Mouse (Mus musculus): ENCODE results near the gene Astn2. TPM values are rescaled to one million over a fixed set of nuclear protein-coding genes. Genes with fewer than 3 reads are reported as not detected.

Astn2 gene
- polyA plus RNA-seq, 1 experiment, result not detected

DNA sequence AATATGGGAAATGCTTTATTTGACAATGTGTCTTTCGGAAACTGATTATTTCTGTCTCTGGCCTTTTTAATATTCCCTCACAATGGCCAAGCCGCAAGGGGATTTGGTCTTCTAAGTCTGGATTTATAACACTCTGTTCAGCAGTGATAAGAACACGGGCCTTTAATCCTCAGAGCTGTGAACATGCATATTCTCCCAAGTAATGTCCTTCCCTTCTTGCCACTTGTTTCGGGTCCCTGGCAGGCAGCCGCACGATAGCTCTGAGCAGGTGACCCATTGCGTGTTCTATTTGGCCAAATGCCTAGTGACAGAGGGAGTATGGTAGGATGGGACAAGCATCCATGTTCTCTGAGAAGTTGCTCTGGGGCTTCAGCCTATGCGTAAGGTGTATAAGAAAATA is 214.8 kb downstream of the Astn2 start:
- no peak for TF ChIP-seq CTCF (IDR thresholded peaks at IDR 0.05; ENCODE audit: low read depth, low read length)
- no peak for TF ChIP-seq POLR2A (IDR thresholded peaks at IDR 0.05; ENCODE audit: borderline replicate concordance, low read depth, low read length)
- Histone ChIP-seq H3K27ac (ENCODE audit: insufficient read depth, low read depth, low read length) (no peak overlapping the region), H3K4me3 (ENCODE audit: insufficient read depth, low read length) (no peak overlapping the region), H3K4me1 (ENCODE audit: control insufficient read depth, insufficient read depth, low read length) (no peaks in the 10 kb centered on the region)

DNA sequence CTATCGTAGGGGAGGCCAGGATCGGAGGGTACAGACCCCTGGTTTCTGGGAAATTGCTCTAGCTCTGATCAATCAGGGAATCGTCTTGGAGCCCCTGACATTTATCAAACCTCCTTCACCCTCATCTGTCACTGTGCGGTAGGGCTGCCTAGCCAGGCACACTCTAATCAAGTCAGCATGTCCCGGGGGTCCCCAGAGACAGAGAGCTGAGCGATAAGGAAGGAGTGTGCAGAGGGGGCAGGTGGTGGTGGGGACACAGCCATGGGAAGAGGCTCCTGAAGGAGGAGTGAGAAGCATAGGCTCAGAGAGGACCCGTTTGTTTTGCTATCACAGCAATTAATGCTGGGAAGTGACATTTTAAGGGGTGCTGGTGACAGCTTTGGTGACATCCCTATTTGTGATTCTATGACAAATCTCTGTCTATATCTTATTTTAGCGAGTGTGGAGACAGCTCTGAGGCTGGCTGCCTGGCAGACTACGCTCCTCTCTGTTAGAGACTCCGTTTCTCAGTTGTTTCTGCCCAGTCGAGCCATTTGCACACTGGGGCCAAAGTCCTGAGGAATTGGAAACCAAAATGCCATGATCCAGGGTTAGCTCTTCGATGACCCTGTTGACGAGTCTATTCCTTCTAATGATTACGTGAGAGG is 228.4 kb downstream of the Astn2 start:
- no peak overlapping the region for H3K27ac ChIP-seq (ENCODE audit: insufficient read depth, low read depth, low read length)
- no peaks in the 10 kb centered on the region for H3K4me1 ChIP-seq (ENCODE audit: control insufficient read depth, insufficient read depth, low read length)
- TF ChIP-seq POLR2A (IDR thresholded peaks at IDR 0.05; ENCODE audit: borderline replicate concordance, low read depth, low read length), result no peak
- TF ChIP-seq CTCF (IDR thresholded peaks at IDR 0.05; ENCODE audit: low read depth, low read length), result no peak
- H3K4me3 ChIP-seq (ENCODE audit: insufficient read depth, low read length), result no peak overlapping the region

DNA sequence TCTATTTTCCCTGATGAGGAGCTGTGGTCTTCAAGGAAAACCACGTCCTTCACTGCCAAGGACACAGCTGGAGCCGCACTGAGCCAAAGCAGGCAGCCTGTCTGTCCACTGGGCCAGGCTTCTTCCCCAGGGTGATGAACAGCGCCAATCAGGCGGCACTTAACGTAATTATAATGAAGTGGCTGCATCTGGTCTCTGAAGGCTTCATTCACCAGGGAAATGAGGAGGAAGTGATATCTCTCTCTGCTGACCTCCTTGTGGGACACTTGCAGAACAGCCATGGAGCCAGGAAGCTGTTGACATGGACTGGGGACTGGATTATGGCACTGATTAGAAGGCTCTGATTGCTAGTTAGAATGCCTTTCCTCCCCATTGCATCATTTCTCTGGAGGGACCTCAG is 232.8 kb downstream of the Astn2 start:
- H3K4me3 ChIP-seq (ENCODE audit: insufficient read depth, low read length), result no peak overlapping the region
- no peak for TF ChIP-seq CTCF (IDR thresholded peaks at IDR 0.05; ENCODE audit: low read depth, low read length)
- TF ChIP-seq POLR2A (IDR thresholded peaks at IDR 0.05; ENCODE audit: borderline replicate concordance, low read depth, low read length), result no peak
- H3K27ac ChIP-seq (ENCODE audit: insufficient read depth, low read depth, low read length), result no peak overlapping the region
- H3K4me1 ChIP-seq (ENCODE audit: control insufficient read depth, insufficient read depth, low read length), result no peaks in the 10 kb centered on the region

DNA sequence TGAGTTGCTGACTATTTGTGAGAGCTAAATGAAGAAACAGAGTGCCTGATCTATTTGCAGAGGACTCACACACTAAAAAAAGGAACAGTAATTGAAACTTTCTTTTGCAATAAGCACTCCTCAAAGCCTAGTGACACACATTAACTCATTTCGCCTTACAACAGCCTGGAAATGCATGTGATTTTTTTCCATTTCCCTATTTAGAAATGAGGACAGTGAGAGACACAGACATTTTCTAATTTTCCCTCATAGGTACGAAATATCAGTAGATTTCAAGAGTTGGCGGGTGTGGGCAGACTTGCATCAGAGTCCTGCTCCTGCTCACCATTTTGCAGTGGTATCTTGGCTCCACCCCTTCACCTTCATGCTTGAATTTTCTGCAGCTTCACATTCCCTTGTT is 233.6 kb downstream of the Astn2 start:
- H3K4me1 ChIP-seq (ENCODE audit: control insufficient read depth, insufficient read depth, low read length), result no peaks in the 10 kb centered on the region
- TF ChIP-seq CTCF (IDR thresholded peaks at IDR 0.05; ENCODE audit: low read depth, low read length), result no peak
- no peak for TF ChIP-seq POLR2A (IDR thresholded peaks at IDR 0.05; ENCODE audit: borderline replicate concordance, low read depth, low read length)
- 0 out of 2 replicates have a peak overlapping the region, but pooled peaks have one; percentile 14 for H3K27ac ChIP-seq (ENCODE audit: insufficient read depth, low read depth, low read length)
- H3K4me3 ChIP-seq (ENCODE audit: insufficient read depth, low read length), result no peak overlapping the region

DNA sequence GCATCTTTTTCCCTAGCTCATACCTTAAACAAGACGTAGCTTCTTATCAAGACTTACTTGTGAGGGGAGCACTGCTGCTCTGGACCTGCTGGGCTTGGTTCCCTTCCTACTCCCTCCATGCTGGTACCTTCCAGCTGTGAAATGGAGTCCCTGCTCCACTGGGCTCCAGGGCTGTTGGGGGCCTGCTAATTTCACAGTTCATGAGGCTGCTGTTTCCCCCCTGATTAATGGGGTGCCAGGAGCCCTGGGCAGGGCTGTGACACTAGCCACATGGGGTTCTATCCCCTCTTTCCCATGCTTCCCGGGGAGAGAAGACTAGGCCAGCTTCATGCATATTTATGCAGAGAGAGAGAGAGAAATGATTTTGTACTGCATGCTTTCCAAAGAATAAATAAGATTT is 234.9 kb downstream of the Astn2 start:
- no peak overlapping the region for H3K27ac ChIP-seq (ENCODE audit: insufficient read depth, low read depth, low read length)
- H3K4me1 ChIP-seq (ENCODE audit: control insufficient read depth, insufficient read depth, low read length), result no peaks in the 10 kb centered on the region
- H3K4me3 ChIP-seq (ENCODE audit: insufficient read depth, low read length), result no peak overlapping the region
- TF ChIP-seq CTCF (IDR thresholded peaks at IDR 0.05; ENCODE audit: low read depth, low read length), result no peak

DNA sequence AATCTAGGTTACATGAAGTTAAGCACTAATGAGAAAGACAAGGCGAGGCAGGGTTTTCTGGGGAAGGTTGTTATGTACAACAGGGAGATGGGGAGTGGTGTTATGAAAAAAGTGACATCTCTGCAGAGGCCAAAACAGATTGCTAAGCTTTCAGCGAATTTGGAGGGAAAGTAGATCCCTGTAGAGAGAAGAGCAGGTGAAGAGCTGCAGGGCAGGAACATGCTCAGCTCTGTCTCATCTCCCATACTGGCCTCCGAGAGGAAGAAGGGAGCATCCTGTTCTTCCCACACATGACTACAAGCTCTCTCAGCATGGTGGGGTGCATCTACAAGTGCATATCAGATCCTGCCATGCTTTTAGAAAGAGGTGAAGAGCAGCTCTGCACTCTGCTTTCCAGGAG is 245.7 kb downstream of the Astn2 start:
- Histone ChIP-seq H3K27ac (ENCODE audit: insufficient read depth, low read depth, low read length) (no peak overlapping the region), H3K4me3 (ENCODE audit: insufficient read depth, low read length) (no peak overlapping the region), H3K4me1 (ENCODE audit: control insufficient read depth, insufficient read depth, low read length) (no peaks in the 10 kb centered on the region)
- no peak for TF ChIP-seq CTCF (IDR thresholded peaks at IDR 0.05; ENCODE audit: low read depth, low read length)
- TF ChIP-seq POLR2A (IDR thresholded peaks at IDR 0.05; ENCODE audit: borderline replicate concordance, low read depth, low read length), result no peak

DNA sequence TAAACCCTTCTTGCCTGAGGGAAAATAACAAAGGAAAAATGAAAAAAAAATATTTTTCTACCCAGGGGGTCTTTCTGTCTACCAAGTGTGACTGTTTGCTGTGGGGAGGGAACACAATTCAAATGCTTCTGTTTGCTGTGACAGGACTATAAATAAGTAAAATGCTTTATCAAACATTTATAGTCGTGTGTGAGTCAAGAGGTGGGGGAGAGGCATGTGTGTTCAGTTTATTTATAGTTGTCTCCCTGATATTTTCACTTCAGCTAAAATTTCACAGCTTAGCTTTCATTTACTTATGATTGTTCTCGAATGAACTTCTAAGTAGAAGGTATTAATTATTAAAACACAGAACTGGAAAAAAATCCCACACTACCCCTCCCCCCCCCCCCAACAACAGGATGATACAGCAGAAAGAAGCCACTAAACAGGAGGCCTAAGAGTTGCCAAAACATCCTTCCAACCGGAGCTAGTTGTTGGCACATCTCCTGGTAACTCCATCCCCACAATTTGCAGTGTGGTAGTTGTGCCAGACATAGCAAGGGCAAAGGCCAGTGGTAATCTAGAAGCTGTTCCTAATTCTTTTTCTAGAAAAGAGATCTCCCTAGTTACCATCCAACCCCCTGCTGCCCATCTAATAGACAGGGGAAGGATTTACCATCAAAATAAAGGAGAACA is 246.8 kb downstream of the Astn2 start:
- no peak overlapping the region for H3K4me3 ChIP-seq (ENCODE audit: insufficient read depth, low read length)
- TF ChIP-seq CTCF (IDR thresholded peaks at IDR 0.05; ENCODE audit: low read depth, low read length) (no peak), POLR2A (IDR thresholded peaks at IDR 0.05; ENCODE audit: borderline replicate concordance, low read depth, low read length) (no peak)
- no peaks in the 10 kb centered on the region for H3K4me1 ChIP-seq (ENCODE audit: control insufficient read depth, insufficient read depth, low read length)
- no peak overlapping the region for H3K27ac ChIP-seq (ENCODE audit: insufficient read depth, low read depth, low read length)

DNA sequence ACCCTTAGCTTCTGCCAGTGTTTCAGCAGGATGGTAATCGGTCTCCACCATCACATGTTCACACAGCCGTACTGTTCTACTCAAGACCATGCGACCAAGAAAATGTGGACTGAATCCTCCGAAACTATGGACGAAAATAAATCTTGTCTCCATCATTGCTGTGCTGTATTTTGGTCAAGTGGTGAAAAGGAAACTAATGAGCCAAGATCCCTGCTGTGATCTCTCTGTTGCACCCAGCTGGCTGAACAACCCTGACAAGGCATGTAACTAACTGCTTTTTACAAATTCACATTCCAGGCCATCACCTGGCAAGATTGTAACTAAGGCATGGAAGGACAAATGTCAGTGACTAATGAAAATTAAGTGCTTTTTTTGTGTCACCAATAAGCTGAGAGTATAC is 257.9 kb downstream of the Astn2 start:
- TF ChIP-seq CTCF (IDR thresholded peaks at IDR 0.05; ENCODE audit: low read depth, low read length), result no peak
- H3K4me1 ChIP-seq (ENCODE audit: control insufficient read depth, insufficient read depth, low read length), result no peaks in the 10 kb centered on the region

DNA sequence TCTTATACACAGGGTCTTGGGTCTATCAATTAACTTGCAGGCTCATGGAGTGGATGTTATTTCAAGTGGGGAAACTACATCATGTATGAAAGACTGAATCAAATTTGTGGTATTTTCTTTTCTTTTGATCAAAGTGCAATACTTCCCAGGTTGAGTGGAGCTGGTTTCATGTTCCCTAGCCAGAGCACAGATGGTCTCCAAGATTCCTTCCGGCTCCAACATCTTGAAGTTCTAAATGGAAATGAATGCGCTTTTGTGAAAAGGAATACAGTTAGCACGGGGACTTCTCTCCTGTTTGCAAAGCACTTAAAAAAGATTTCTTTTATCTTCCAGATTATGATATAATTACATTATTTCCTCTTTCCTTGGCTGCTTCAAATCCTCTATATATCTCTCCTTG is 278.2 kb downstream of the Astn2 start:
- no peak overlapping the region for H3K4me3 ChIP-seq (ENCODE audit: insufficient read depth, low read length)
- no peak overlapping the region for H3K27ac ChIP-seq (ENCODE audit: insufficient read depth, low read depth, low read length)
- no peak for TF ChIP-seq POLR2A (IDR thresholded peaks at IDR 0.05; ENCODE audit: borderline replicate concordance, low read depth, low read length)
- TF ChIP-seq CTCF (IDR thresholded peaks at IDR 0.05; ENCODE audit: low read depth, low read length), result no peak
- H3K4me1 ChIP-seq (ENCODE audit: control insufficient read depth, insufficient read depth, low read length), result no peaks in the 10 kb centered on the region

More for the DNA sequence above, 257.9 kb downstream of the Astn2 start:
- no peak overlapping the region for H3K4me3 ChIP-seq (ENCODE audit: insufficient read depth, low read length)
- H3K27ac ChIP-seq (ENCODE audit: insufficient read depth, low read depth, low read length), result no peak overlapping the region

DNA sequence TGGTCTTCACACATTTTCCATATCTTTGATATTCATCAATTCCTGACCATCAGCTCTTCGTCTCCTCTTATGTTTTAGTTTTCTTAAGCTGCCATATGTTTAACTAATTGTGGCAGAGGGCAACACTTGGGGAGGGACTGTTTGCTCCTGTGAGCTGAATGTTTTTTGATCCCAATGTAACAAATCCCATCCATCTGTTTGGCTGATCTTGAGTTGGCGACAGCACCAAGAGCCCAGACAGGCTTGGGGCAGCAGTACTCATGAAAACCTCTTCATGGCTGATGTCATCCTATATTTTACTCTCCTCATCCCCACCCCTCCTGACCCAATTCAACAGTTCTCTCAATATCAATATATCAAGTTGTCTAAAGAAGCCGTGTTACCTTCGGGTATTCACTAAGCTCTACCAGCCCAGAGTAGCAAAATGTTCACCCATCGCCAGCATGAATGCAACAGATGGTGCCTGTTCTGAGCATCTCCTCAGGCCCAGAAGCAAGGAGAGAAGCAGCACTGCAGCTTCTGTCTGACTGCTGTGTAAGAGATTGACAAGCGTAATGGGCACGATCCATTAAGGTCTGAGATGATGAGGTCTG is 281.5 kb downstream of the Astn2 start:
- TF ChIP-seq POLR2A (IDR thresholded peaks at IDR 0.05; ENCODE audit: borderline replicate concordance, low read depth, low read length) (no peak), CTCF (IDR thresholded peaks at IDR 0.05; ENCODE audit: low read depth, low read length) (no peak)
- Histone ChIP-seq H3K27ac (ENCODE audit: insufficient read depth, low read depth, low read length) (no peak overlapping the region), H3K4me1 (ENCODE audit: control insufficient read depth, insufficient read depth, low read length) (no peaks in the 10 kb centered on the region), H3K4me3 (ENCODE audit: insufficient read depth, low read length) (no peak overlapping the region)
